Mouse (Mus musculus) NIH3T3 (cell line): Measurements from ENCODE around the gene Myo1c.

Experiments used
- DNase-seq: peaks from one replicate; pipeline ENCODE4 v3.0.0-alpha.2; 2012; ENCODE audit warnings: low read depth

Myo1c gene

GRCm38 (mm10) chr11:75716661-75717325, 66.5 kb downstream of the Myo1c start:
- DNase-seq: peak; percentile 53

DNA sequence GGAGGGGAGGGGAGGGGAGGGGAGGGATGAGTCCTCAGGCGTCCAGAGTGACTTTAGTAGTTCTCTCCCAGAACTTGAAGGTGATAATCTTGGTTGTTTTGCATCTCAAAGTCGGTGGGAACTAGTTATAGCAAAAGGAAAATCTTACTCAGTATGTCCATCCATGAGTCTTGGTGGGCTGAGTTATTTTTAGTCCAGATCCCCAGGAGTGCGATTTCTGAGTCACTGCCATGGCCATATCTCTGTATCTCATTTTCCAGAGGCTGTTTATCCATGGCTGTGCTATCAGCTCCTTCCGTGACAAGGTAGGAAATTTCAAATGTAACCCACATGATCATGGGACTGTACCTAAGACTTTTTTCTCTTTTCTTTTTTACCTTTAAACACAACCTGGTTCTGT, 72.0 kb downstream of the Myo1c start:
- peak; percentile 69 for DNase-seq
